Mouse (Mus musculus): ENCODE results near the gene Npb.

The Npb gene

GRCm38 (mm10) chr11:120631726-120632448, 23.6 kb downstream of the Npb start:
- DNase-seq (ENCODE audit: low spot score), result no peak

- DNase-seq (ENCODE audit: low spot score), result peak; percentile 70
Measured at GRCm38 (mm10) chr11:120632559-120633519, 24.6 kb downstream of the Npb start.

GRCm38 (mm10) chr11:120633520-120634343, 25.5 kb downstream of the Npb start, which contains the start of gene Mafg:
Gene Mafg, minus strand, starts transcription at chr11:120633600.
- DNase-seq (ENCODE audit: low spot score), result peak; percentile 98

GRCm38 (mm10) chr11:120634810-120635209, 26.5 kb downstream of the Npb start:
- DNase-seq (ENCODE audit: low spot score), result no peak

- no peak for DNase-seq (ENCODE audit: low spot score)
Measured at GRCm38 (mm10) chr11:120641255-120641654, 33.0 kb downstream of the Npb start.

GRCm38 (mm10) chr11:120641869-120642268, 33.6 kb downstream of the Npb start:
- no peak for DNase-seq (ENCODE audit: low spot score)

- DNase-seq (ENCODE audit: low spot score), result no peak
Measured at GRCm38 (mm10) chr11:120642939-120643600, 34.8 kb downstream of the Npb start.

- peak; percentile 96 for DNase-seq (ENCODE audit: low spot score)
Measured at GRCm38 (mm10) chr11:120643601-120643987, 35.3 kb downstream of the Npb start, which contains the start of gene Pycr1. Gene Pycr1, minus strand, starts transcription at chr11:120643769.

- no peak for DNase-seq (ENCODE audit: low spot score)
Measured at GRCm38 (mm10) chr11:120647047-120647830, 39.0 kb downstream of the Npb start.

GRCm38 (mm10) chr11:120648001-120648476, 39.8 kb downstream of the Npb start, which contains the start of gene Myadml2:
Gene Myadml2, minus strand, starts transcription at chr11:120648158.
- peak; percentile 61 for DNase-seq (ENCODE audit: low spot score)

GRCm38 (mm10) chr11:120651872-120652271, 43.6 kb downstream of the Npb start:
- no peak for DNase-seq (ENCODE audit: low spot score)

GRCm38 (mm10) chr11:120654741-120655140, 46.5 kb downstream of the Npb start:
- DNase-seq (ENCODE audit: low spot score), result no peak

- no peak for DNase-seq (ENCODE audit: low spot score)
Measured at GRCm38 (mm10) chr11:120657301-120657700, 49.0 kb downstream of the Npb start.
